Mouse (Mus musculus): ENCODE measurements around the gene Sox5. TPM values are rescaled to one million over a fixed set of nuclear protein-coding genes. Genes with fewer than 3 reads are reported as not detected.

Sox5 gene
- total and polyA plus RNA-seq, 2 experiments from 2014 or later, result 2.1 to 3.2 TPM

DNA sequence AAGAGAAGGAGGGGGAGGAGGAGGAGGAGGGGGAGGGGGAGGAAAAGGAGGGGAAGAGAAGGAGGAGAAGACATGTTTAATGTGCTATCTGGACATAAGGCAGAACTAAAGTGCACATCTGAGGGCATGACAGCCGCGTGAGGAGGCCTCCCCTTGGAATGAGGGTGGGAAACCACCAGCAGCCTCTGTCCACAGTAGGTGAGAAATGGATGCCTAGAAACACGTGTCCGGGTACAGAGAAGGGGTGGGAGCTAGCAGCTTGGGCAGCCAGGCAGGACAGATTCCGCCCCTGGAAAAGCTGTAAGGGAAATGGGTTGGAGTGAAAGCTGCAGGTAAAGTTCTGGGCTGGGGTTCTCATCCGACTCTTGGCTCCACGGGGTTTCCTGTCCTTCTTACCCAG lies 31.6 kb downstream of the Sox5 start:
- DNase-seq (ENCODE audit: low spot score) (no peak), ATAC-seq (ENCODE audit: insufficient read depth, low read depth) (no peak)
- Histone ChIP-seq H3K27me3 (ENCODE audit: control insufficient read depth, insufficient read depth, low read length) (no peaks in the 10 kb centered on the region), H3K4me2 (ENCODE audit: low read depth, low read length) (no peak overlapping the region), H3K27ac (ENCODE audit: low read depth) (no peak overlapping the region), H3K4me1 (ENCODE audit: control insufficient read depth, insufficient read depth) (peaks cover 2% of the 10 kb centered on the region; the same call in 1 of the 2 replicates), H3K4me3 (ENCODE audit: low read depth, low read length) (no peak overlapping the region), H3K9ac (replicated peaks; ENCODE audit: low read depth, low read length) (no peak overlapping the region), H3K36me3 (replicated peaks; ENCODE audit: control insufficient read depth, insufficient read depth, low read length) (no peaks in the 10 kb centered on the region), H3K9me3 (replicated peaks; ENCODE audit: control insufficient read depth, low read length) (no peaks in the 10 kb centered on the region)
- TF ChIP-seq EP300 (IDR thresholded peaks at IDR 0.05; ENCODE audit: low read depth) (no peak), CTCF (IDR thresholded peaks at IDR 0.05; ENCODE audit: low read depth) (no peak)
- 50% methylated on average over 7 of the region's 7 CpGs for WGBS

DNA sequence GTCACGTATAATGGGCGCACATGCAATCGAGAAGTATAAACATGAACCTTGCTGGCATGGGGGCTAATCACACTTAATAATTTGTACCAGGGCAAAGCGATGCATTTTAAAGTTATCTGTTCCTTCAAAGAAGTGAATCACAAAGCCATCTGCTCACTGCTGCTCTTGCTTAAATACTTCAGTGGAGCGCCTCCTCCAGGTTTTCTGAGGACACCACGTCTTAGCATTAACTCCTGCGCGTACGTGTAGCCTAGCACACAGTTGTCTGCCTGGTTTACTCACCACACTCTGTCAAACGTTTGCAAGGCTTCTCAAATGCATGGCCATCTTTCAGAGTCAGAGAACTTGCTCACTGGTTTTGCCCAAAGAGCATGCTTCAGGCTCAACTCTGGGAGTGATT lies 35.3 kb downstream of the Sox5 start:
- no peak overlapping the region for H3K4me3 ChIP-seq (ENCODE audit: low read depth, low read length)
- TF ChIP-seq CTCF (IDR thresholded peaks at IDR 0.05; ENCODE audit: low read depth) (no peak), EP300 (IDR thresholded peaks at IDR 0.05; ENCODE audit: low read depth) (no peak)
- no peak overlapping the region for H3K9ac ChIP-seq (replicated peaks; ENCODE audit: low read depth, low read length)
- H3K27ac ChIP-seq (ENCODE audit: low read depth), result no peak overlapping the region
- no peaks in the 10 kb centered on the region for H3K4me1 ChIP-seq (ENCODE audit: control insufficient read depth, insufficient read depth)
- no peak for DNase-seq (ENCODE audit: low spot score)
- no peak overlapping the region for H3K4me2 ChIP-seq (ENCODE audit: low read depth, low read length)
- WGBS, result 88% methylated on average over 10 of the region's 10 CpGs
- no peaks in the 10 kb centered on the region for H3K27me3 ChIP-seq (ENCODE audit: control insufficient read depth, insufficient read depth, low read length)
- H3K36me3 ChIP-seq (replicated peaks; ENCODE audit: control insufficient read depth, insufficient read depth, low read length), result no peaks in the 10 kb centered on the region
- ATAC-seq (ENCODE audit: insufficient read depth, low read depth), result no peak
- H3K9me3 ChIP-seq (replicated peaks; ENCODE audit: control insufficient read depth, low read length), result no peaks in the 10 kb centered on the region

DNA sequence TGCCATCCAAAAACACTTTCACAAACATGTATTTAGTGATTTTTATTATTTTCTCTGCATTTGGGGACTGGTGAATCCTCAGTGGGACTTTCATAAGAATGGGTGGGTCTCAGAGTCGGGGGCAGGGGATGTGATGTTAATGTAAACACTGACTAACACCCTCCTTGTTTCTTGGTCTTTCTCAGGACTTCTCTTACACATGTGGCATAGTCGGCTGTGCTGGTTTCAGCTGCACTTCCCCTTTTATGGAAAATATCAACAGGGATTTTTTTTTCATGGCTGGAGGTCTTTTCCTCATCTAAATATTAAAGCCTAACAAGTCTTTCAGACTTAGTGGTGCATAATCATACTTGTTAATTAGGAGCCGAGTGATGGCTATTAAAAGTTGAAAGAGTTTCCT lies 39.2 kb downstream of the Sox5 start:
- Histone ChIP-seq H3K4me3 (ENCODE audit: low read depth, low read length) (no peak overlapping the region), H3K36me3 (replicated peaks; ENCODE audit: control insufficient read depth, insufficient read depth, low read length) (no peaks in the 10 kb centered on the region), H3K27me3 (ENCODE audit: control insufficient read depth, insufficient read depth, low read length) (no peaks in the 10 kb centered on the region), H3K9ac (replicated peaks; ENCODE audit: low read depth, low read length) (no peak overlapping the region), H3K4me2 (ENCODE audit: low read depth, low read length) (no peak overlapping the region), H3K9me3 (replicated peaks; ENCODE audit: control insufficient read depth, low read length) (no peaks in the 10 kb centered on the region), H3K27ac (ENCODE audit: low read depth) (no peak overlapping the region), H3K4me1 (ENCODE audit: control insufficient read depth, insufficient read depth) (no peaks in the 10 kb centered on the region)
- ATAC-seq (ENCODE audit: insufficient read depth, low read depth) (no peak), DNase-seq (ENCODE audit: low spot score) (no peak)
- 50% methylated on average over 3 of the region's 3 CpGs for WGBS
- no peak for TF ChIP-seq EP300 (IDR thresholded peaks at IDR 0.05; ENCODE audit: low read depth)
- no peak for TF ChIP-seq CTCF (IDR thresholded peaks at IDR 0.05; ENCODE audit: low read depth)

DNA sequence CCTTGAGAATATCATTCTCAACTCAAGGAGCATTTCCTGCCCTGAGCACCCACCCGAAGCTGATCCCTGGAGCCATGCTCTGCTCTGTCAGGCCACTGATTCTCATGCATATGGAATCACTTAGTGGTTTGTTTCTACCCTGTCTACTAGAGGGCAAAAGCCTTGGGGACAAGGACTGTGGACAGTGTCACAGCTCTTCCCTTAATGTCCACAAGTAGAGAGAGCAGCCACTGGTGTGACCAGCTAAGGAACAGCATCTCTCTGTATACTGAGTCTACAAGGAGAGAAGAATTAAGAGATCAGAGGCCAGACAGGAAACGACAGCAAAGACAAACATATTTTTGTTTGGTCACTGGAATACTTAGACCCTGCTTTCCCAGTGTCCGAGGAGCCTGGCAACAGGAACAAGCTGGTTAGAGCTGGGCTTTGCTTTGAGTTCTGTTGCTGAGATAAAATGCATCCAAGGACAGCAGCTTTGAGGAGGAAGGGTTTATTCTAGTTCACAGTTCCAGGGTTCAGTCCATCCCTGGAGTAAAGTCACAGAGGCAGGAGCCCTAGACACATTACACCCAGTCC lies 40.6 kb downstream of the Sox5 start:
- H3K27ac ChIP-seq (ENCODE audit: low read depth), result no peak overlapping the region
- no peak overlapping the region for H3K9ac ChIP-seq (replicated peaks; ENCODE audit: low read depth, low read length)
- no peak for TF ChIP-seq CTCF (IDR thresholded peaks at IDR 0.05; ENCODE audit: low read depth)
- TF ChIP-seq EP300 (IDR thresholded peaks at IDR 0.05; ENCODE audit: low read depth), result no peak
- H3K4me3 ChIP-seq (ENCODE audit: low read depth, low read length), result no peak overlapping the region
- no peaks in the 10 kb centered on the region for H3K36me3 ChIP-seq (replicated peaks; ENCODE audit: control insufficient read depth, insufficient read depth, low read length)
- no peaks in the 10 kb centered on the region for H3K9me3 ChIP-seq (replicated peaks; ENCODE audit: control insufficient read depth, low read length)
- 39% methylated on average over 3 of the region's 3 CpGs for WGBS
- H3K4me2 ChIP-seq (ENCODE audit: low read depth, low read length), result no peak overlapping the region
- no peaks in the 10 kb centered on the region for H3K4me1 ChIP-seq (ENCODE audit: control insufficient read depth, insufficient read depth)
- no peaks in the 10 kb centered on the region for H3K27me3 ChIP-seq (ENCODE audit: control insufficient read depth, insufficient read depth, low read length)
- ATAC-seq (ENCODE audit: insufficient read depth, low read depth) (no peak), DNase-seq (ENCODE audit: low spot score) (no peak)

DNA sequence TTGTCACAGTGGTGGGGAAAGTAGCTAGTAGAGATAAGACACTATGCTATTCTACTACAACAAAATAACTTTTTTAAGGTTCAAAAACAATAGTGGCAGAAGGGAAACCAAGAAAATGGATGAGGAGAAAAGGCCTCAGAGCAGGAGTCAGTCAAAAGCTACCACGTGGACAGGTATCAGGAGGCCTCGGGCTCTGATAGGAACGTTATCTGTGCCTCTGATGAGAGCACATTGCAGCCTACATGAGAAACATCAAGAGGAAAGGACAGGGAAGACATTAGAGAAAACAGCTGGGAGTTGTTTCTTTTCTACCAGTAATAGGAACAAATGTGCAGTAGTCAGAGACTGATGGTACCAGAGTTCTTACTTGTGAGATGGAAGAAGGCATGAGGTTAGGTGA lies 41.4 kb downstream of the Sox5 start:
- DNase-seq (ENCODE audit: low spot score), result no peak

DNA sequence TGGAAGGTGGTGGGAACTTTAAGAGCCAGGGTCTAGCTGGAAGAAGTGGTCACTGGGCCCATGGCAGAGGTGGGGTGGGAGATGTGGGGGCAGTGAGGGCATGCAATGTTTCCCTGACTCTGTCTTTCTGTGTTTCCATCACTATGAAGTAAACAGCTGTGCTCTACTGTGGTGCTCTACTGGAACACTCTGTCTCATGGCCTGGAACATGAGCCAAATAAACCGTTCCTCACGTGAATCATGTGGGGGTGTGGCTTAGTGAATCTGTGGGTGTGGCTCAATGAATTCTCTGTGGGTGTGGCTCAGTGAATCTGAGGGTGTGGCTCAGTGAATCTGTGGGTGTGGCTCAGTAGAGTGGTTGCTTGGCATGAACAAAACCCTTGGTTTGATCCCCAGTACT lies 42.0 kb downstream of the Sox5 start:
- 67% methylated on average over 2 of the region's 2 CpGs for WGBS
- ATAC-seq (ENCODE audit: insufficient read depth, low read depth), result no peak
- no peaks in the 10 kb centered on the region for H3K4me1 ChIP-seq (ENCODE audit: control insufficient read depth, insufficient read depth)
- H3K4me3 ChIP-seq (ENCODE audit: low read depth, low read length), result no peak overlapping the region
- no peak overlapping the region for H3K4me2 ChIP-seq (ENCODE audit: low read depth, low read length)
- H3K9me3 ChIP-seq (replicated peaks; ENCODE audit: control insufficient read depth, low read length), result no peaks in the 10 kb centered on the region
- TF ChIP-seq EP300 (IDR thresholded peaks at IDR 0.05; ENCODE audit: low read depth) (no peak), CTCF (IDR thresholded peaks at IDR 0.05; ENCODE audit: low read depth) (no peak)
- H3K27ac ChIP-seq (ENCODE audit: low read depth), result no peak overlapping the region
- H3K36me3 ChIP-seq (replicated peaks; ENCODE audit: control insufficient read depth, insufficient read depth, low read length), result no peaks in the 10 kb centered on the region
- no peaks in the 10 kb centered on the region for H3K27me3 ChIP-seq (ENCODE audit: control insufficient read depth, insufficient read depth, low read length)
- no peak for DNase-seq (ENCODE audit: low spot score)
- no peak overlapping the region for H3K9ac ChIP-seq (replicated peaks; ENCODE audit: low read depth, low read length)

More for the DNA sequence above, 41.4 kb downstream of the Sox5 start:
- no peak for TF ChIP-seq CTCF (IDR thresholded peaks at IDR 0.05; ENCODE audit: low read depth)
- TF ChIP-seq EP300 (IDR thresholded peaks at IDR 0.05; ENCODE audit: low read depth), result no peak
- Histone ChIP-seq H3K36me3 (replicated peaks; ENCODE audit: control insufficient read depth, insufficient read depth, low read length) (no peaks in the 10 kb centered on the region), H3K4me3 (ENCODE audit: low read depth, low read length) (no peak overlapping the region), H3K9ac (replicated peaks; ENCODE audit: low read depth, low read length) (no peak overlapping the region), H3K9me3 (replicated peaks; ENCODE audit: control insufficient read depth, low read length) (no peaks in the 10 kb centered on the region), H3K4me2 (ENCODE audit: low read depth, low read length) (no peak overlapping the region), H3K27ac (ENCODE audit: low read depth) (no peak overlapping the region), H3K27me3 (ENCODE audit: control insufficient read depth, insufficient read depth, low read length) (no peaks in the 10 kb centered on the region), H3K4me1 (ENCODE audit: control insufficient read depth, insufficient read depth) (no peaks in the 10 kb centered on the region)
- 55% methylated on average over 3 of the region's 3 CpGs for WGBS
- no peak for ATAC-seq (ENCODE audit: insufficient read depth, low read depth)

All from heart, postnatal 0 days (tissue).